Mouse (Mus musculus) embryo, embryonic 10.5 days (tissue): Measurements from ENCODE around the gene Trip11.

Experiments used
- DNase-seq: peaks from one replicate; pipeline ENCODE4 v3.0.0-alpha.2; 2015; ENCODE audit warnings: low spot score

The Trip11 gene

DNA sequence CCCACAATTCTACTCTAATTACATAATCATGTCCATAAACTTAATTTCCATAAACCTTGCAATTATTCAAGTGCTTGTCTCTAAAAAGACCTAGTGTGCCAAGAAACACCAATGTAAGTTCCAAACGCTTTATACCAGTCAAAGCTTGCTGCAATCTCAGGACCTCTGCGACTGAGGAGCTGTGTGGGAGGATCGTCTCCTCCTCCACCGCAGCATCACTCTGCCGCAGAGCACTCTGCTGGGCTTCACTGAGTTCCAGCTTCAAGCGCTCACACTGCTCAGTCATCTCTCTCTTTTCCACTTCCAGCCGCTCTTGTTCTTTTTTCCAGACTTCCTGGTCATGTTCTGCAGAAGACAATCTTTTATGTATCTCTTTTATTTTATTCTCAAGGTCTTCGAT lies 19.8 kb downstream of the Trip11 start:
- no peak for DNase-seq

DNA sequence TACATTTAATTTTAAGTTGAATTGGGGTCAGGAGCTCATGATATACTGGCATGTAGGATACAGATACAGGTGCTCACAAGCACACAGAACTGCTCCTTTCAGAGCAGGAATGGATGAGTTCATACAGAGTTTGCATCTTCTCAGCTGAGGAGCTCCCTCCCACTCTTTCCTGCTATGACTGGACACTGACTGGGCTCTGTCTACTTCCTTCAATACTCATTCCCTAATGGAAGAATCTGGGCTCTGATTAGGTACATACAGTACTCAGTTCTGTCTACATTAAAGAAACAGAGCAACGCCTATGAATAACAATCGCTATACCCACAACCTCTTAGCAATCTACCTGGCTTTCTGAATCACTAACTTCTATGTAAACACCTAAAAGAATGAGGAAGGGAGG lies 20.2 kb downstream of the Trip11 start:
- no peak for DNase-seq

GRCm38 (mm10) chr12:101891066-101891465 lies 22.0 kb downstream of the Trip11 start:
- DNase-seq, result no peak

DNA sequence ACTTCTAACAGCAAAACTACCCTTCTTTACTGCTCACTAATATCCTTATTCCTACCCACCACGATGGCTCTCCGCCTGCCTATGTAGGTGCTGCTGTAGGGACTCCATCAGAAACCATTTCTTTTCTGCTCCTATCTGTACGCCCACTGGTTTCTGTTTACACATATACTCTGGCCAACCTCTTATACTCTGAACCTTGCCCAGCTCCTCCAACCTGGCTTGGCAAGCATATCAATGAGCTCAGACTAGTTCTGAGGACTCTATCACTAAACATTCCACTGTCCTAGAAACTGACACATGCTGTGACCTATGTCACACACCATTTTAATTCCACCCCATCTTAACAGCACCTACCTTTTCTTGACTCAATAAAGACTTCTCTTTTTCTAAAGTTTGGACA lies 23.7 kb downstream of the Trip11 start:
- DNase-seq, result no peak

DNA sequence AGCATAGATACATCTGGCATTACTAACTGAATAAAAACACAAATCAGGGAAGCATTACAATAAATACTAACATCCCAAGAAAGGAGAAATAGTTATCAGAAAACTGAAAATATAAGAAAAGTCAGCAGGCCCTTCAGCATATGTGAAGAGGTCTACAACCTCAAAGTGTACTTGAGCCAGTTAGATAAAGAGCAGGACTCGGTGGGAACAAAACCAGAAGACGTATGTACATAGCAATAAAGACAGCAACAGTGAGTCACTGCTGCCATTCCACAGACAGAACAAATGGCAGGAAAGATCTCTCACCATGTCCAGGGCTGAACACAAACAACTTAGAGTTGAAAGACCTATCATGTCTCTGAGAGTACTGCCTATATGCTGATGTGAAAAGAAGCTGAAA lies 24.8 kb downstream of the Trip11 start:
- DNase-seq, result no peak

DNA sequence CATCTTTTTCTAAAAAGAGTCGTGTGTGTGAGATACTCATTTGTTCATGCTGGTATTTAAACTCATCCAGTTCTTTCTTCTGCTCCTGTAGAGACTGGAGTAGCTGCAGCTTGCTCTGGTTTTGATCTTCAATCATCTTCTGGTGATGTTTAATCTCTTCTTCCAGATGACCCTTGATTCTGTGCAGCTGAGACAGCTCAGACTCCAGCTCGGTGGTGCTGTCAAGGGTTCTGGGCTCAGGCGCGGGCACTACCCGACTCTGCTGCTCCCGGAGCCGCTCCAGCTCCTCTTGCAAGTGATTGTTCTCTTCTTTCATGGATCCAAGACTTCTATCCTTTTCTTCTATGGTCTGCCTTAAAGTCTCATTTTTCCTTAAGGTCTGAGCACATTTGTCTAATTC lies 28.1 kb downstream of the Trip11 start:
- DNase-seq, result no peak

- no peak for DNase-seq
Observed at GRCm38 (mm10) chr12:101876374-101876773, 36.7 kb downstream of the Trip11 start.

- DNase-seq, result peak; percentile 65
Observed at GRCm38 (mm10) chr12:101875107-101875506, 38.0 kb downstream of the Trip11 start.

DNA sequence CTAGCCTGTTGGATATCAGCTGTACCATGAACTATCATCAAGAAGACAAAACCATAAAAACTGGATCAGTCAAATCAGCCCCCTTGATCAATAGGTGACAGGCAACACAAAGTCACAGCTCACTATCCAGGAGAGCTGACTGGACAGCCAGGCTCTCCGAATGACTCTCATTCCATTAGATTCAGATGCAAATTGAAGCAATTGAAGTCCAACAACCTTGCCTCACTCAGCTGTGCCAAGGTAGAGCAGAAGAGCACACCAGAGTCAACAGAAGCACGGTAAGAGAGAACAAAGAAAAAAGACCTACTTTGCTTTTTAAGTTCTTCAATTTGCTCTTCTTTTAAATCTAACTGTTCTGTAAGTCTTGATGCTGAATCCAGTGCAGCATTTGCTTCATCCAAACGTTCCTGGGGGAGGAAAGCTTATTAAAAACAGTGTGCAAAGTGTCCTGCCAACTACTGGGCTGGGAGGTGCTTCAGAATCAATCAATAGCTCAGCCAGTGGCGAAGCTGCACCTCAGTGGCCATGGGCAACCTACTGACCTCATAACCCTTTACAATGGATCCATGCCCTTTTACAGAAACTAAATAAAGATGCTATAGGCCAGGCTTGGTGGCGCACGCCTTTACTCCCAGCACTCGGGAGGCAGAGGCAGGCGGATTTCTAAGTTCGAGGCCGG lies 50.6 kb downstream of the Trip11 start:
- DNase-seq, result no peak

GRCm38 (mm10) chr12:101860256-101860655 lies 52.8 kb downstream of the Trip11 start:
- no peak for DNase-seq

DNA sequence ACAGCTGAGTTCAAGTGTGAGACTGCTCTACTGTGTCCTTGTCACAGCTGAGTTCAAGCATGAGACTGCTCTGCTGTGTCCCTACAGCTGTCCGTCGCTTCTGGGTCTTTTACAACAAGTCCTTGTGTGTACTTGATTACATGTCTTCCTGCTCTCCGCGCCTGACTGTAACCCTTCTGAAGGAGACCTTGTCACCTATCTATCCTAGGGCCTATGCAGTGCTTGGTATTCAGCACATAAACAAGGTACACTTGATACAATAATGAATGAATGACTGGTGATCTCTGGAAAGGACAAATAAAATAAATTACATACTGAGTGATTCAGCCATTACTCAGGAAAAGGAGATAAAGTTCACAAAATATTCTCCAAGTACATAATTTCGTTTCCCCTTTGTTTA lies 55.1 kb downstream of the Trip11 start:
- DNase-seq, result no peak

- DNase-seq, result no peak
Observed at GRCm38 (mm10) chr12:101854336-101854735, 58.7 kb downstream of the Trip11 start.

DNA sequence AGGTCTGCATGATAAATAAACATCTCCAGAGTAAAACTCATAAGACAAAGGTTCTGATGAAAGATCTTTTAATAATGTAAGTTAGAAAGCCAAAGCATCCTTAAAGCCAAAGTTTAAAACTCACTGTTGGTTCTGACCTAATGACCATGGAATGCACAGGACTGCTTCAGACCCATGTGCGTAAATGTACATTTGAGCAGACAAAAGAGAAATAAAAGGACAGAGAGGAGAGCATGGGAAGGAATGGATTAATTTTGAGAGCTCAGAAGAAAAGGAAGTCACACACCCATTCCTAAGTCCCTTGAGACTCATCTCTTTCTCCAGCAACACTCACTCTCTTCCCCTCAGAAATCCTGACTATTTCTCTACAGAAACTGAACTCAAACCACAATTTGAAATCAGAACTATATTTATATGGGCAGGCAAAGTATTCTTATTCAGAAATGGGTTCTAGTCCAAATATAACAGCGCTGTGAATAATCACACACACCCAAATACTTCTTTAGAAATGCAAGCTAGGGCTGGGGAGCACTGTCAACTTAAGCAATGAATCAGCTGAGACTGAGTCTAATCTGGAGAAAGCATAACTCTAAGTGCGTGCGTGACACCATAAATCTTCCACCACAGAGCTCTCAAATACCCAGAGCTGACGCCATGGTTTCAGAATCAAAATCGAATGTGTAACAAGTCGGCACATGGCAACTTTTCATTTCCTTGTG lies 61.1 kb downstream of the Trip11 start:
- DNase-seq, result no peak

DNA sequence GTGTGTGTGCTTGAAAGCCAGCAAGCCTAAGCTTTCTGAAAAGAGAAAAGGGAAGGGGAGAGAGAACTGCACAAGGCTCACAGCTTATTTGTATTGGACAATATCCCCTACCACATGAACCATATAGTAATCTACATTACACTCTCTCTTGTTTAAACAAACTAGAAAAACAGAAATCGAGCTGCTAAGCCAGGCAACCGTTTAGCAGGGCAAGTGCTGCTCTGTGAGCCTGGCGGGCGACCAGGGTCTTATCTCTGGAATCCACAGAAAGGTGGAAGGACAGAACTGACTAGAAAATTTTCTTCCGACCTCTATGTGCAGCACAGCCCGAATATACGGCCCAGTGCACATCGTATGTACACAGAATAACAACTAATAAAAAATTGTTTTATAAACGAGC lies 61.8 kb downstream of the Trip11 start:
- no peak for DNase-seq

GRCm38 (mm10) chr12:101836546-101837274 lies 76.4 kb downstream of the Trip11 start:
- no peak for DNase-seq

DNA sequence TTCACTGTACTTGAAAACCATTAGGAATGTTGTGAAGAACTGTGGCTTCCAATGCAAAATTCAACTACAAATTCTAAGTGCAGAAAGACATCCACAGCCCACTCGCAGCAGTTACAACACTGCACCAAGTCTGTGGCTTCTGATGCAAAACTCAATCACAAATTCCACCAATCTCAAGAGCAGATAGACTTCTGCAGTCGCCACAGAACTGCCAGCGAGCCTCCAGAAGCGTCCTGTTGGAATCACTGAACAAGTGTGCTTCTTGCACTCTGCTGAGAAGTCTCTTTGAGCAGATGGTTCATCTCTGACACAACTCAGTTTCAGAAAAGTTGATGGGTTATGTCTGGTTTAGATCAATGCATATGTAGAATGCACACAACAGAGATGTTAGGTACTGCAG lies 78.4 kb downstream of the Trip11 start:
- no peak for DNase-seq

- DNase-seq, result no peak
Observed at GRCm38 (mm10) chr12:101833776-101834175, 79.3 kb downstream of the Trip11 start.

- DNase-seq, result no peak
Observed at GRCm38 (mm10) chr12:101833115-101833506, 80.0 kb downstream of the Trip11 start.

DNA sequence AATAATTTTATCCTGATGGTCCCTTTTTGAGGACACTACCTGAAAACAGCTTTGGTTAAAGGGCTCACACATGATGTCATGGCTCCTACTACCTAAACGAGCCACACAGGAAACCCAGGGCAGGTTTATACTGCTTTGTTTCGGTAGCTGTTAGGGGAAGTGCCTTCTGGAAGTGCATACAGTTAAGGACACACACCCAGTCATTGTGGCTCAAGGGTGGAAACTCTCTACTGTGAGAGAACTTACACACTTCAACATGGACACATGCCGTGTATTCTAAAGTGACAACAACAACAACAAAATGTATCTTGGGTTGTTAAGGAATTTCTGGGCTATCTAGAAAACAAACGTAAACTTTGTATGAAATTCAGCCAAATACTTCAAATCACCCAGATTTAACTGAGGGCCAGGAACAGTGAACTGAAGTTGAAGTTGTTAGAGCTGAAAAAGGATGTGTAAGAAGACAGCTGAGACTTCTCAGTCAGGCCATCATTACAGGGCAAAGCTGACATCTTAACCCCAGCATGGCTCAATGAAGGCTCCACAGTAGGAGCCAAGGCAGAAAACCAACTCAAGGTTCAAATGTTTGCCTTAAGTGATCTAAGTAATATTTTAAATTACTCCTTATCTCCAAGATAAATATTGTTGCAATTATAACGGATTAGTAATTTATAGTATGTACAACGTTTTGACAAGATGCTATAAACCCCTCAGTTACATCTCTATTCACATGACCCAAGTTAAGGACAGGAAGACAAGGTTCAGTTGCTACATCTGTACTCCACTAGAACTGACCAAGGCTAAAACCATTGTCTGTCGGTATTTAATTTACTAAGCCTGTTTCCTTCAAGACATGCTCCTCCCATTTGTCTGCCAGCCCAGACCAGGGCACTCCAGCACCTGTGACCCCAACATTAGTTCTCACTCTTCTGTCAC lies 80.6 kb downstream of the Trip11 start:
- no peak for DNase-seq

DNA sequence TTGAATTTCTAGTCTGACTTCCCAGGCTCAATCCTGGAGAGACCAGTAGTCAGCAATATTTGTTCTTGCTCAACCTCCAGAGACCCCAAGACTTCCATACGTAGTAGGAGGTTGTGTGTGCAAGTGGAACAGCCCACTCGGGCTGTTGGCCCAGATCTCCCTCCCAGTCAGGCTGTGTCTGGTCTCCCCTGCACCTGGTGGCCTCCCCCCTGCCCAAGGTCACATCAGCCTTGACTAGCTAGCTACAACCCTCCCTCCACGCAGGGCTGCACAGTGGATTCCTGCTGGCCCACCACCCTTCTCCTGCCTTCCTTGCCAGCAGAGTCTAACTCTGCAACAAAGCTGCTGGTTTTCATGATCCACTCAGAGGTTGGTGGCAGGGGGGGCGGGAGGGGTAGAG lies 81.8 kb downstream of the Trip11 start:
- no peak for DNase-seq

- DNase-seq, result no peak
Observed at GRCm38 (mm10) chr12:101823161-101823560, 89.9 kb downstream of the Trip11 start.

DNA sequence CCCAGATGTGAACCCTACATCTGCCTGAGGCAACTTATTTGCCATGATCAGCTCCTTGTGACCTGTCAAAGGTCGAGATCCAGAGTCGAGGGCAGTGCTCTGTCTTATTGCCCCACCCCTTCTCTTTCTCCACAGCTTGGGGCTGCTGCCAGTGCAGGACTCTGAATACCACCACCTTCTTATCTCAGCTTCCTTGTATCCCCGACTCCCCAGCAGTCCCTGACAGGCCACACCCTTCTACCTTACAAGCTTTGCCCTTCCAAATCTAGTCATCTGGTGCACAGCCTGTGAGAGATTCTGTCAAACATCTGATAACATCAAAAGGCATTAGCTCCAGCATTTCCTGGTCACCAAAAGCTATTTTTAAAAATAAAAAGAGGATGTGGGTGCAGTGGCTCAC lies 91.5 kb downstream of the Trip11 start:
- no peak for DNase-seq
